Mouse (Mus musculus): ENCODE results near the gene Mynn. TPM values are rescaled to one million over a fixed set of nuclear protein-coding genes. Genes with fewer than 3 reads are reported as not detected.
"Not testable (repeated sequence)": the region's sequence is repeated elsewhere in the genome, so short reads cannot be mapped to it uniquely, and the experiment has no call there.

The Mynn gene
- 9.9 and 11.2 TPM in 2 replicates for polyA plus RNA-seq (2012; rRNA removed)

- peak; percentile 98 for DNase-seq
- peaks cover 1% of the 10 kb centered on the region; the same call in 1 of the 2 replicates for H3K36me3 ChIP-seq (ENCODE audit: control insufficient read depth, insufficient read depth, low read length)
- H3K4me1 ChIP-seq (ENCODE audit: control insufficient read depth, insufficient read depth, low read length): peaks cover 2% of the 10 kb centered on the region; the same call in 1 of the 2 replicates
- H3K4me3 ChIP-seq (ENCODE audit: insufficient read depth, low read depth, low read length): peak within 1 kb of the TSS; percentile 92
- H3K27me3 ChIP-seq (replicated peaks; ENCODE audit: control insufficient read depth, insufficient read depth, low read length): no peaks in the 10 kb centered on the region
- H3K27ac ChIP-seq (ENCODE audit: insufficient read depth, low read depth, low read length): peak within 1 kb of the TSS; percentile 99
- WGBS: under 1% methylated on average over 40 of the region's 40 CpGs
- TF ChIP-seq POLR2A (IDR thresholded peaks at IDR 0.05; ENCODE audit: low read depth, low read length): peak; percentile 55
- TF ChIP-seq CTCF (conservative IDR thresholded peaks at IDR 0.05; ENCODE audit: insufficient read depth, insufficient read length, low read depth, low read length): peak; percentile 42
These were observed at the start of gene Mynn for GRCm38 (mm10) chr3:30602065-30602739. Mynn (plus strand) TSS chr3:30602065.

- WGBS: 56% methylated on average over 6 of the region's 6 CpGs
- TF ChIP-seq POLR2A (IDR thresholded peaks at IDR 0.05; ENCODE audit: low read depth, low read length) (no peak), CTCF (conservative IDR thresholded peaks at IDR 0.05; ENCODE audit: insufficient read depth, insufficient read length, low read depth, low read length) (no peak; the same call in 1 of the 2 replicates)
- Histone ChIP-seq H3K27ac (ENCODE audit: insufficient read depth, low read depth, low read length) (no peak overlapping the region), H3K36me3 (ENCODE audit: control insufficient read depth, insufficient read depth, low read length) (no peaks in the 10 kb centered on the region), H3K4me3 (ENCODE audit: insufficient read depth, low read depth, low read length) (no peak overlapping the region), H3K4me1 (ENCODE audit: control insufficient read depth, insufficient read depth, low read length) (no peaks in the 10 kb centered on the region), H3K27me3 (replicated peaks; ENCODE audit: control insufficient read depth, insufficient read depth, low read length) (no peaks in the 10 kb centered on the region)
- DNase-seq: peak; percentile 55
These were observed 48.1 kb upstream of the Mynn start for GRCm38 (mm10) chr3:30553741-30554140.

GRCm38 (mm10) chr3:30560677-30561314 lies 41.1 kb upstream of the Mynn start:
- Histone ChIP-seq H3K27me3 (replicated peaks; ENCODE audit: control insufficient read depth, insufficient read depth, low read length) (no peaks in the 10 kb centered on the region), H3K36me3 (ENCODE audit: control insufficient read depth, insufficient read depth, low read length) (no peaks in the 10 kb centered on the region), H3K4me3 (ENCODE audit: insufficient read depth, low read depth, low read length) (no peak overlapping the region), H3K27ac (ENCODE audit: insufficient read depth, low read depth, low read length) (no peak overlapping the region), H3K4me1 (ENCODE audit: control insufficient read depth, insufficient read depth, low read length) (no peaks in the 10 kb centered on the region)
- DNase-seq: no peak
- no peak for TF ChIP-seq POLR2A (IDR thresholded peaks at IDR 0.05; ENCODE audit: low read depth, low read length)
- 51% methylated on average over 6 of the region's 6 CpGs for WGBS

- WGBS: 38% methylated on average over 1 of the region's 2 CpGs
These were observed 35.5 kb upstream of the Mynn start for GRCm38 (mm10) chr3:30566333-30566732.

GRCm38 (mm10) chr3:30573549-30573948 lies 28.3 kb upstream of the Mynn start:
- 39% methylated on average over 2 of the region's 2 CpGs for WGBS
- no peaks in the 10 kb centered on the region for H3K36me3 ChIP-seq (ENCODE audit: control insufficient read depth, insufficient read depth, low read length)
- no peaks in the 10 kb centered on the region for H3K27me3 ChIP-seq (replicated peaks; ENCODE audit: control insufficient read depth, insufficient read depth, low read length)
- no peak for DNase-seq
- H3K27ac ChIP-seq (ENCODE audit: insufficient read depth, low read depth, low read length): no peak overlapping the region
- TF ChIP-seq CTCF (conservative IDR thresholded peaks at IDR 0.05; ENCODE audit: insufficient read depth, insufficient read length, low read depth, low read length): no peak
- TF ChIP-seq POLR2A (IDR thresholded peaks at IDR 0.05; ENCODE audit: low read depth, low read length): no peak
- H3K4me3 ChIP-seq (ENCODE audit: insufficient read depth, low read depth, low read length): no peak overlapping the region
- H3K4me1 ChIP-seq (ENCODE audit: control insufficient read depth, insufficient read depth, low read length): no peaks in the 10 kb centered on the region

More at GRCm38 (mm10) chr3:30566333-30566732, 35.5 kb upstream of the Mynn start:
- not testable (repeated sequence) for H3K4me3 ChIP-seq (ENCODE audit: insufficient read depth, low read depth, low read length); H3K27me3 ChIP-seq (replicated peaks; ENCODE audit: control insufficient read depth, insufficient read depth, low read length); DNase-seq; H3K27ac ChIP-seq (ENCODE audit: insufficient read depth, low read depth, low read length); H3K4me1 ChIP-seq (ENCODE audit: control insufficient read depth, insufficient read depth, low read length); H3K36me3 ChIP-seq (ENCODE audit: control insufficient read depth, insufficient read depth, low read length)

GRCm38 (mm10) chr3:30588865-30589264 lies 13.0 kb upstream of the Mynn start:
- H3K36me3 ChIP-seq (ENCODE audit: control insufficient read depth, insufficient read depth, low read length): no peaks in the 10 kb centered on the region
- H3K4me1 ChIP-seq (ENCODE audit: control insufficient read depth, insufficient read depth, low read length): peaks cover 12% of the 10 kb centered on the region; the same call in 1 of the 2 replicates
- TF ChIP-seq POLR2A (IDR thresholded peaks at IDR 0.05; ENCODE audit: low read depth, low read length): no peak
- no peak for TF ChIP-seq CTCF (conservative IDR thresholded peaks at IDR 0.05; ENCODE audit: insufficient read depth, insufficient read length, low read depth, low read length)
- H3K27ac ChIP-seq (ENCODE audit: insufficient read depth, low read depth, low read length): no peak overlapping the region
- no peaks in the 10 kb centered on the region for H3K27me3 ChIP-seq (replicated peaks; ENCODE audit: control insufficient read depth, insufficient read depth, low read length)
- H3K4me3 ChIP-seq (ENCODE audit: insufficient read depth, low read depth, low read length): no peak overlapping the region
- 77% methylated on average over 6 of the region's 6 CpGs for WGBS
- no peak for DNase-seq

- 1% methylated on average over 2 of the region's 2 CpGs for WGBS
- DNase-seq: peak; percentile 90
- H3K4me1 ChIP-seq (ENCODE audit: control insufficient read depth, insufficient read depth, low read length): peaks cover 15% of the 10 kb centered on the region; the same call in 1 of the 2 replicates
- H3K27ac ChIP-seq (ENCODE audit: insufficient read depth, low read depth, low read length): peak overlapping the region; percentile 47
- H3K27me3 ChIP-seq (replicated peaks; ENCODE audit: control insufficient read depth, insufficient read depth, low read length): no peaks in the 10 kb centered on the region
- TF ChIP-seq POLR2A (IDR thresholded peaks at IDR 0.05; ENCODE audit: low read depth, low read length): no peak
- peak; percentile 37; the same call in 1 of the 2 replicates for TF ChIP-seq CTCF (conservative IDR thresholded peaks at IDR 0.05; ENCODE audit: insufficient read depth, insufficient read length, low read depth, low read length)
- H3K4me3 ChIP-seq (ENCODE audit: insufficient read depth, low read depth, low read length): no peak overlapping the region
- H3K36me3 ChIP-seq (ENCODE audit: control insufficient read depth, insufficient read depth, low read length): no peaks in the 10 kb centered on the region
These were observed 9.4 kb upstream of the Mynn start for GRCm38 (mm10) chr3:30592418-30592853.

All from kidney, adult 2 months (tissue).